Mouse (Mus musculus): Measurements from ENCODE around the gene Kdm5a. TPM values are rescaled to one million over a fixed set of nuclear protein-coding genes. Genes with fewer than 3 reads are reported as not detected.

Kdm5a gene
- total and polyA plus RNA-seq, 3 experiments: 20.8 to 35.8 (median 29.3) TPM

Other genes with a start within 250 kb of the Kdm5a start
- not detected in 2 replicates for gene D330020A13Rik, start 69.8 kb upstream of the Kdm5a start, total RNA-seq (2012; rRNA removed)
- gene D330020A13Rik, start 69.8 kb upstream of the Kdm5a start, total RNA-seq (2014; rRNA removed): not detected in 2 replicates
- gene D330020A13Rik, start 69.8 kb upstream of the Kdm5a start, polyA plus RNA-seq (2012; ENCODE audit: insufficient read length, low read depth): not detected in 2 replicates
- 0.08 and 0.47 TPM in 2 replicates for gene B4galnt3, start 69.6 kb upstream of the Kdm5a start, total RNA-seq (2012; rRNA removed)
- gene B4galnt3, start 69.6 kb upstream of the Kdm5a start, total RNA-seq (2014; rRNA removed): 0.12 and 0.21 TPM in 2 replicates
- 0.25 and 0.44 TPM in 2 replicates for gene B4galnt3, start 69.6 kb upstream of the Kdm5a start, polyA plus RNA-seq (2012; ENCODE audit: insufficient read length, low read depth)
- 20.3 and 21.0 TPM in 2 replicates for gene Ccdc77, start 250 bp downstream of the Kdm5a start, total RNA-seq (2012; rRNA removed)
- 25.2 and 28.6 TPM in 2 replicates for gene Ccdc77, start 250 bp downstream of the Kdm5a start, total RNA-seq (2014; rRNA removed)
- gene Ccdc77, start 250 bp downstream of the Kdm5a start, polyA plus RNA-seq (2012; ENCODE audit: insufficient read length, low read depth): 18.2 and 19.9 TPM in 2 replicates
- gene Il17ra, start 99.1 kb downstream of the Kdm5a start, total RNA-seq (2012; rRNA removed): 13.5 and 13.6 TPM in 2 replicates
- gene Il17ra, start 99.1 kb downstream of the Kdm5a start, total RNA-seq (2014; rRNA removed): 13.8 and 14.0 TPM in 2 replicates
- 21.2 and 23.9 TPM in 2 replicates for gene Il17ra, start 99.1 kb downstream of the Kdm5a start, polyA plus RNA-seq (2012; ENCODE audit: insufficient read length, low read depth)
- gene Tmem121b, start 129.7 kb downstream of the Kdm5a start, total RNA-seq (2012; rRNA removed): not detected in 2 replicates
- gene Tmem121b, start 129.7 kb downstream of the Kdm5a start, total RNA-seq (2014; rRNA removed): not detected in 2 replicates
- gene Tmem121b, start 129.7 kb downstream of the Kdm5a start, polyA plus RNA-seq (2012; ENCODE audit: insufficient read length, low read depth): not detected in 2 replicates
- 20.9 and 21.5 TPM in 2 replicates for gene Hdhd5, start 167.2 kb downstream of the Kdm5a start, total RNA-seq (2012; rRNA removed)
- 11.4 and 12.5 TPM in 2 replicates for gene Hdhd5, start 167.2 kb downstream of the Kdm5a start, total RNA-seq (2014; rRNA removed)
- 10.9 and 12.4 TPM in 2 replicates for gene Hdhd5, start 167.2 kb downstream of the Kdm5a start, polyA plus RNA-seq (2012; ENCODE audit: insufficient read length, low read depth)